Mouse (Mus musculus): ENCODE data around the gene Tnni3k. TPM values are rescaled to one million over a fixed set of nuclear protein-coding genes. Genes with fewer than 3 reads are reported as not detected.

Tnni3k gene
- polyA plus RNA-seq, 1 experiment from 2014 or later, result not detected

DNA sequence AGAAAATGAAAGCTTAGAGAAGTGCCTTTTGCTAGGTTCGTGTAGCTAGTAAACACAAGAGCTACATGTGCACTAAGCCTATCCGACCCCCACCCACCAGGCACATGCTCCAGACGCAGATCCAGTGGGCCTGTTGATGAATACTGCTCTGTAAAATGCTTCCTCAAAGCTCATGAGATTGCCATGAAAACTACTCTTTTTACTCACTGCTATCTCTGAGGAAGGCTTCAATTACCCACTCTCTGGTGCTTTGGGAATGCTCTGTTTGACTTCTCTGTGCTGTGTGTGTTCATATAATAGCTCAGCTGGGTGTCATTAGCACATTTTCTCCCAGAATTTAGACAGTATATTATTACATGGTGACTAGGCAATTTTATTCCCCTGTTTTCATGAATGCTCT, 297.1 kb downstream of the Tnni3k start:
- no peak overlapping the region for H3K27ac ChIP-seq (ENCODE audit: low read length)
- no peak overlapping the region for H3K4me2 ChIP-seq (replicated peaks; ENCODE audit: low read depth, low read length)
- H3K27me3 ChIP-seq (ENCODE audit: control insufficient read depth, insufficient read depth, low read length), result no peaks in the 10 kb centered on the region
- no peak for ATAC-seq (ENCODE audit: insufficient number of reproducible peaks, insufficient read depth, low FRiP score, low read depth)
- no peak overlapping the region for H3K4me3 ChIP-seq (ENCODE audit: low read depth, low read length)
- H3K36me3 ChIP-seq (ENCODE audit: control insufficient read depth, insufficient read depth, low read length), result no peaks in the 10 kb centered on the region
- H3K4me1 ChIP-seq (ENCODE audit: control insufficient read depth, insufficient read depth, low read length), result no peaks in the 10 kb centered on the region
- no peak overlapping the region for H3K9ac ChIP-seq (replicated peaks; ENCODE audit: low read depth, low read length)
- no peaks in the 10 kb centered on the region for H3K9me3 ChIP-seq (ENCODE audit: control insufficient read depth, low read depth, low read length)
- WGBS, result 68% methylated on average over 3 of the region's 3 CpGs

DNA sequence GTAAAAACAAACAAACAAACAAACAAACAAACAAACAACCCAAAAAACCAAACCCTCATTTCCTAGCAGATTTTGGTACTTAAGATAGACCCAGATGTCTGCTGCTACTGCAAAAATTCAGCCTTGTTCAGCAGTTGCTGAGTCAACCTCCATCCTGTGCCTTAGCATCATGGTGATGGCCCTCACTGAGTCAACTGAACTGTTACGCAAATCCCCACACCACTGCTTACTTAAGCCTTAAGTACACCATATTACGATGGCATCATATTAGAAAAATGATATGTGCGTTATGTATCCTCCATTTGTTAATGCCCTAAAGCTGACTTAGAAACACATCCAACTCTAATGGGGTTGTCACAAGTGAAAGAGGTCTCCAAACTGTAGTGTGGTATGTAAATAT, 300.0 kb downstream of the Tnni3k start:
- Histone ChIP-seq H3K36me3 (ENCODE audit: control insufficient read depth, insufficient read depth, low read length) (no peaks in the 10 kb centered on the region), H3K9me3 (ENCODE audit: control insufficient read depth, low read depth, low read length) (no peaks in the 10 kb centered on the region), H3K27ac (ENCODE audit: low read length) (no peak overlapping the region), H3K4me2 (replicated peaks; ENCODE audit: low read depth, low read length) (no peak overlapping the region), H3K9ac (replicated peaks; ENCODE audit: low read depth, low read length) (no peak overlapping the region), H3K4me3 (ENCODE audit: low read depth, low read length) (no peak overlapping the region), H3K4me1 (ENCODE audit: control insufficient read depth, insufficient read depth, low read length) (no peaks in the 10 kb centered on the region), H3K27me3 (ENCODE audit: control insufficient read depth, insufficient read depth, low read length) (no peaks in the 10 kb centered on the region)
- WGBS, result 74% methylated on average over 3 of the region's 3 CpGs
- ATAC-seq (ENCODE audit: insufficient number of reproducible peaks, insufficient read depth, low FRiP score, low read depth), result no peak

DNA sequence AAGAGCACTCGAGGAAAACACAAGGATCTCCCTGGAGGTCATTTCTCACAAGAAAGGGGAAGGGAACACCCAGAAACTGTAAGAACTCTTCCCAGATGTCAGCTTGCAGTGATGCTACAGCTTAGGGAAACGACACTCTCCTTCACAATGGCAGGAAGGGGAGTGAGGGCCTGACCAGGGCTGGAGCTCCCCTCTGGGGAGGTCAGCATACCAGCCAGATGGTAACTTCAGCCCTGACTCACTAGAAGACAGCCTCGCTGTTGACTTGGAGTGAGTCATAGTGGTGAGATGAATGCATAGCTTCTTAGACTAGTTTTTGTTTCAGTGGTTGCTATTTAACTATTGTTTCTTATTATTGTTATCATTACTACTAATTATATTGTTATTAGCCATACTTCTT, 300.7 kb downstream of the Tnni3k start:
- Histone ChIP-seq H3K27ac (ENCODE audit: low read length) (no peak overlapping the region), H3K27me3 (ENCODE audit: control insufficient read depth, insufficient read depth, low read length) (no peaks in the 10 kb centered on the region), H3K4me2 (replicated peaks; ENCODE audit: low read depth, low read length) (no peak overlapping the region), H3K4me1 (ENCODE audit: control insufficient read depth, insufficient read depth, low read length) (no peaks in the 10 kb centered on the region), H3K9ac (replicated peaks; ENCODE audit: low read depth, low read length) (no peak overlapping the region), H3K9me3 (ENCODE audit: control insufficient read depth, low read depth, low read length) (no peaks in the 10 kb centered on the region), H3K36me3 (ENCODE audit: control insufficient read depth, insufficient read depth, low read length) (no peaks in the 10 kb centered on the region), H3K4me3 (ENCODE audit: low read depth, low read length) (no peak overlapping the region)
- 40% methylated on average over 3 of the region's 3 CpGs for WGBS
- no peak for ATAC-seq (ENCODE audit: insufficient number of reproducible peaks, insufficient read depth, low FRiP score, low read depth)

DNA sequence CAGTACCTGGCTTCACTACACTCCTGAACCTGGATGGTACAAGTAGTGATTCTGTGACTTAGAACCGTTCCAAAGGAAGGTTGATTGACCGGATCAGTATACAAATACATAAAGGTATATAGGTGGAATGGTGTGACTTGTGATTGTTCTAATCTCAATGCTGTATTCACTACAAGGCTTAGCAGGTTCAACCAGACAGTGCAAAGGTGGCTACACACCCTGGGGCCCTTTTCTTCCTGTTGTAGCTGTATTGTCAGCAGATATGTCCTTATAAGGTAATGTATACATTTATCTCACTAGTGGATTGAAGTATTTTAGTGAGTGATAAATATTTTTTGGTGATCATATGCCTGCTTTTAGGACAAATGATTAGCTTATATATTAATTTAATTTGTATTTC, 310.9 kb downstream of the Tnni3k start:
- Histone ChIP-seq H3K36me3 (ENCODE audit: control insufficient read depth, insufficient read depth, low read length) (no peaks in the 10 kb centered on the region), H3K9me3 (ENCODE audit: control insufficient read depth, low read depth, low read length) (no peaks in the 10 kb centered on the region), H3K27ac (ENCODE audit: low read length) (no peak overlapping the region), H3K9ac (replicated peaks; ENCODE audit: low read depth, low read length) (no peak overlapping the region), H3K4me1 (ENCODE audit: control insufficient read depth, insufficient read depth, low read length) (no peaks in the 10 kb centered on the region), H3K27me3 (ENCODE audit: control insufficient read depth, insufficient read depth, low read length) (no peaks in the 10 kb centered on the region), H3K4me3 (ENCODE audit: low read depth, low read length) (no peak overlapping the region), H3K4me2 (replicated peaks; ENCODE audit: low read depth, low read length) (no peak overlapping the region)
- WGBS, result 90% methylated on average over 2 of the region's 2 CpGs
- ATAC-seq (ENCODE audit: insufficient number of reproducible peaks, insufficient read depth, low FRiP score, low read depth), result no peak

DNA sequence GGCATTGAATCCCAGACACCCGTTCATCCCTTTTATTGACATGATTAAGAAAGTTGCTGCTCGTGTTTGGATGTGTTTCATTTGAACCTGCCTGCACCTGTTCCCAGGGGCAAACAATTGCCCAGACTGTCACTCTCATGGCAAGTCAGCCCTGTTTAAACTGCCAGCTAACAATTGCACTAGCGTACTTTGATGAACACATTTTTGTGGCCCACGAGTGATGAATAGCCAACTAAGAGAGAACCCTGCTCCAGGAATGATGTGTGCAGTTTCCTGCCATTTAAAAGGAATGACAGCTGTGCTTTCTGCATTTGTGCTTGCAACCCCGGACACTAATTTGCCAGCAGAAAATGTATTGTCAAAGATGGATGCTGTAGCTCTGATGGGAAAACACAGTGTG, 312.3 kb downstream of the Tnni3k start:
- H3K36me3 ChIP-seq (ENCODE audit: control insufficient read depth, insufficient read depth, low read length), result no peaks in the 10 kb centered on the region
- ATAC-seq (ENCODE audit: insufficient number of reproducible peaks, insufficient read depth, low FRiP score, low read depth), result no peak
- WGBS, result 60% methylated on average over 5 of the region's 5 CpGs
- no peak overlapping the region for H3K4me2 ChIP-seq (replicated peaks; ENCODE audit: low read depth, low read length)
- H3K27ac ChIP-seq (ENCODE audit: low read length), result no peak overlapping the region
- H3K4me1 ChIP-seq (ENCODE audit: control insufficient read depth, insufficient read depth, low read length), result no peaks in the 10 kb centered on the region
- no peak overlapping the region for H3K4me3 ChIP-seq (ENCODE audit: low read depth, low read length)
- H3K9ac ChIP-seq (replicated peaks; ENCODE audit: low read depth, low read length), result no peak overlapping the region
- H3K27me3 ChIP-seq (ENCODE audit: control insufficient read depth, insufficient read depth, low read length), result no peaks in the 10 kb centered on the region
- no peaks in the 10 kb centered on the region for H3K9me3 ChIP-seq (ENCODE audit: control insufficient read depth, low read depth, low read length)

DNA sequence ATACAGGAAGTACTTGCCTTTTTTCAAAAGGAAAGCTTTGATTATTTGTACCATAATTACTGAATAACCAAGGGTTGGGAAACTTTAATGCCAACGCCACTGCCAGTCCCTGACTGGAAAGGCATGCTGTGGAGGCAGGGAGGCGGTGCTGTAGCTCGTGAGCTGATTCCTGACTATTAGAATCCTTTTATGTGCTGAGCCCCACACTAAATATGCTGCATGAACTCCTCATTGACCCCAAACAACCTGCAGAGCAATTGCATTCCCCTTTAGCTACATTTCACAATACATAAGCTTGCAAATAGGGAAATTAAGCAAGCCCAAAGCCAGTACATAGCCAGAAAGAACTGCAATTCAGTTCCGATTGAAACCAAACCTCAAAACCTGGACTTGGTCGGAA, 313.7 kb downstream of the Tnni3k start:
- Histone ChIP-seq H3K4me3 (ENCODE audit: low read depth, low read length) (no peak overlapping the region), H3K4me1 (ENCODE audit: control insufficient read depth, insufficient read depth, low read length) (no peaks in the 10 kb centered on the region), H3K4me2 (replicated peaks; ENCODE audit: low read depth, low read length) (no peak overlapping the region), H3K27ac (ENCODE audit: low read length) (no peak overlapping the region), H3K36me3 (ENCODE audit: control insufficient read depth, insufficient read depth, low read length) (no peaks in the 10 kb centered on the region), H3K27me3 (ENCODE audit: control insufficient read depth, insufficient read depth, low read length) (no peaks in the 10 kb centered on the region), H3K9me3 (ENCODE audit: control insufficient read depth, low read depth, low read length) (no peaks in the 10 kb centered on the region), H3K9ac (replicated peaks; ENCODE audit: low read depth, low read length) (no peak overlapping the region)
- no peak for ATAC-seq (ENCODE audit: insufficient number of reproducible peaks, insufficient read depth, low FRiP score, low read depth)
- 72% methylated on average over 5 of the region's 5 CpGs for WGBS

Other genes starting within 250 kb of the Tnni3k start
- 15.3 and 19.8 TPM in 2 replicates for gene Fpgt, start 38.0 kb upstream of the Tnni3k start, polyA plus RNA-seq (2014; fragmentation: Nextera tagmentation; extraction: Ambion mirVana)
- gene Lrriq3, start 38.0 kb upstream of the Tnni3k start, polyA plus RNA-seq (2014; fragmentation: Nextera tagmentation; extraction: Ambion mirVana), result 0.64 and 1.5 TPM in 2 replicates

Data from stomach, embryonic 14.5 days (tissue).